Mouse (Mus musculus) intestine, postnatal 0 days (tissue): ENCODE measurements around the gene Nipsnap1. TPM values are rescaled to one million over a fixed set of nuclear protein-coding genes. Genes with fewer than 3 reads are reported as not detected.

Source experiments
- ATAC-seq: fragments of 200-750 bp; cut with Nextera tagmentation; 2 replicates; pipeline ENCODE4 v1.8.0; 2017; ENCODE audit warnings: mild to moderate bottlenecking, moderate TSS enrichment, moderate library complexity
- H3K27ac ChIP-seq: fragments of 300-500 bp; sonication (generic); 2 replicates; pipeline ENCODE4 v1.5.1; 2014; ENCODE audit warnings: mild to moderate bottlenecking, low read depth, low read length, moderate library complexity
- H3K27me3 ChIP-seq: fragments of 300-500 bp; sonication (generic); replicated peaks from 2 replicates; pipeline ENCODE4 v1.6.1; 2014; ENCODE audit warnings: low read length, mixed read lengths; ENCODE audit not compliant: control insufficient read depth, insufficient read depth
- H3K36me3 ChIP-seq: fragments of 300-500 bp; sonication (generic); 2 replicates; pipeline ENCODE4 v1.6.1; 2014; ENCODE audit warnings: mild to moderate bottlenecking, moderate library complexity; ENCODE audit not compliant: control insufficient read depth, insufficient read depth
- H3K4me1 ChIP-seq: fragments of 300-500 bp; sonication (generic); replicated peaks from 2 replicates; pipeline ENCODE4 v1.6.1; 2014; ENCODE audit warnings: antibody characterized with exemption, low read length, mixed read lengths; ENCODE audit not compliant: control insufficient read depth, insufficient read depth
- H3K4me2 ChIP-seq: fragments of 300-500 bp; sonication (generic); replicated peaks from 2 replicates; pipeline ENCODE4 v1.6.1; 2014; ENCODE audit warnings: low read depth, mild to moderate bottlenecking, moderate library complexity
- H3K4me3 ChIP-seq: fragments of 300-500 bp; sonication (generic); 2 replicates; pipeline ENCODE4 v1.5.1; 2014; ENCODE audit warnings: low read depth, low read length
- H3K9ac ChIP-seq: fragments of 300-500 bp; sonication (generic); 2 replicates; pipeline ENCODE4 v1.6.1; 2014; ENCODE audit warnings: mild to moderate bottlenecking, low read depth, low read length
- H3K9me3 ChIP-seq: fragments of 300-500 bp; sonication (generic); 2 replicates; pipeline ENCODE4 v1.6.1; 2016; ENCODE audit warnings: mixed run types; ENCODE audit not compliant: control insufficient read depth
- CTCF ChIP-seq: sonication (generic); IDR thresholded peaks from 2 replicates; pipeline ENCODE4 v1.5.1; 2016; ENCODE audit warnings: low read depth, mild to moderate bottlenecking, control low read depth, antibody characterized with exemption, moderate library complexity
- WGBS: fragments of 180-500 bp; shearing (Covaris S2); extraction: QIAGEN DNeasy Blood & Tissue Kit; methylation state at CpG from one replicate; pipeline ENCODE4 v1.1.7; 2014; 5-methylcytosine and 5-hydroxymethylcytosine counted together
- polyA plus RNA-seq: library from polyadenylated mRNA; unstranded; fragments of >200 nt; fragmentation: Nextera tagmentation; extraction: Ambion mirVana; gene quantifications from 2 replicates; pipeline ENCODE4 v1.2.1, GENCODE M21; 2015

The Nipsnap1 gene
- polyA plus RNA-seq, 1 experiment from 2014 or later, result 59.1 TPM

- 53% methylated on average over 11 of the region's 11 CpGs for WGBS
- Histone ChIP-seq H3K9ac (no peak overlapping the region), H3K4me3 (no peak overlapping the region), H3K4me2 (no peak overlapping the region), H3K4me1 (no peaks in the 10 kb centered on the region), H3K27ac (no peak overlapping the region), H3K9me3 (no peaks in the 10 kb centered on the region), H3K27me3 (no peaks in the 10 kb centered on the region), H3K36me3 (no peaks in the 10 kb centered on the region)
- TF ChIP-seq CTCF, result no peak
- no peak for ATAC-seq
Measured at GRCm38 (mm10) chr11:4861816-4862604, 11.7 kb upstream of the Nipsnap1 start.

GRCm38 (mm10) chr11:4862730-4863129, 11.0 kb upstream of the Nipsnap1 start:
- no peak for TF ChIP-seq CTCF
- Histone ChIP-seq H3K36me3 (no peaks in the 10 kb centered on the region), H3K4me3 (no peak overlapping the region), H3K27ac (no peak overlapping the region), H3K9me3 (no peaks in the 10 kb centered on the region), H3K9ac (no peak overlapping the region), H3K4me1 (no peaks in the 10 kb centered on the region), H3K27me3 (no peaks in the 10 kb centered on the region), H3K4me2 (no peak overlapping the region)
- 93% methylated on average over 1 of the region's 1 CpGs for WGBS
- ATAC-seq, result no peak

DNA sequence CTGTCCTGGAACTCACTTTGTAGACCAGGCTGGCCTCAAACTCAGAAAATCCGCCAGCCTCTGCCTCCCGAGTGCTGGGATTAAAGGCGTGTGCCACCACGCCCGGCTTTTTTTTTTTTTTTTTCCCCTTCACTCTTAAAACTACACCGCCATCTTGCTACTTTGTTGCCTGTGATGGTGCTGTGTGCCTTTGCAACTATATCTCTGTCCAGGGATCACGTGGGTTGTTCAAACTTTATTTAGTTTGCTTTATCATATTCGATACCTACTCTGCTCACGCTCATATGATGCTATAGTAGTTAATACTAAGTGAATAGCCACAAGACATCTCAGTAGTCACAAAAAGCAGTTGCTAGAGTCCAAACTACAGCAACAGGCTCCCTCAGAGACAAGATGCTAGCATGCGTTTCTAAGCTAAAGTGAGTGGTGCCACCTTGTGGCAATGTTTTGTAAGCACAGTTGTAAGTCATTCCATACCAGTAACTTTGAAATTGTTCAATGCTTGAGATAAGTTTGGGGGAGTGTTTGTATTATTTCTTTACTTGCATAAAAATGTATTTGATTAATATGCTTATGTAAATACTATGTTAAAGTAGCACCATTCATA, 8.0 kb upstream of the Nipsnap1 start:
- H3K27me3 ChIP-seq, result no peaks in the 10 kb centered on the region
- no peak overlapping the region for H3K4me3 ChIP-seq
- peak; percentile 91 for TF ChIP-seq CTCF
- H3K36me3 ChIP-seq, result no peaks in the 10 kb centered on the region
- 28% methylated on average over 10 of the region's 10 CpGs for WGBS
- no peak for ATAC-seq
- no peaks in the 10 kb centered on the region for H3K9me3 ChIP-seq
- no peak overlapping the region for H3K27ac ChIP-seq
- no peak overlapping the region for H3K9ac ChIP-seq
- H3K4me2 ChIP-seq, result no peak overlapping the region
- no peaks in the 10 kb centered on the region for H3K4me1 ChIP-seq

GRCm38 (mm10) chr11:4874551-4874950, 800 bp downstream of the Nipsnap1 start:
- 4% methylated on average over 10 of the region's 10 CpGs for WGBS
- Histone ChIP-seq H3K4me1 (no peaks in the 10 kb centered on the region), H3K27ac (0 out of 2 replicates have a peak overlapping the region, but pooled peaks have one; percentile 37), H3K4me2 (peak overlapping the region; percentile 86), H3K9me3 (no peaks in the 10 kb centered on the region), H3K36me3 (no peaks in the 10 kb centered on the region), H3K9ac (no peak overlapping the region), H3K4me3 (peak overlapping the region; percentile 68), H3K27me3 (no peaks in the 10 kb centered on the region)
- peak; percentile 70 for ATAC-seq
- no peak for TF ChIP-seq CTCF

GRCm38 (mm10) chr11:4881087-4881486, 7.3 kb downstream of the Nipsnap1 start:
- no peak overlapping the region for H3K9ac ChIP-seq
- H3K27me3 ChIP-seq, result no peaks in the 10 kb centered on the region
- ATAC-seq, result no peak
- WGBS, result 81% methylated on average over 4 of the region's 4 CpGs
- no peak overlapping the region for H3K4me2 ChIP-seq
- no peaks in the 10 kb centered on the region for H3K9me3 ChIP-seq
- H3K36me3 ChIP-seq, result no peaks in the 10 kb centered on the region
- H3K4me3 ChIP-seq, result no peak overlapping the region
- H3K27ac ChIP-seq, result no peak overlapping the region
- no peak for TF ChIP-seq CTCF
- peaks cover 3% of the 10 kb centered on the region; the same call in 1 of the 2 replicates for H3K4me1 ChIP-seq

GRCm38 (mm10) chr11:4882892-4883627, 9.3 kb downstream of the Nipsnap1 start:
- Histone ChIP-seq H3K36me3 (no peaks in the 10 kb centered on the region), H3K27me3 (no peaks in the 10 kb centered on the region), H3K9ac (no peak overlapping the region), H3K4me1 (peaks cover 3% of the 10 kb centered on the region; the same call in 1 of the 2 replicates), H3K4me2 (peak overlapping the region; percentile 49), H3K9me3 (no peaks in the 10 kb centered on the region), H3K4me3 (no peak overlapping the region), H3K27ac (peak overlapping the region; percentile 69)
- 27% methylated on average over 14 of the region's 14 CpGs for WGBS
- peak; percentile 85 for TF ChIP-seq CTCF
- ATAC-seq, result peak; percentile 97
